Mouse (Mus musculus) testis, postnatal 14 days (tissue): Measurements from ENCODE around the gene Ehd4.

ENCODE experiments used
- DNase-seq: peaks from one replicate; pipeline ENCODE4 v3.0.0; 2021; ENCODE audit warnings: low spot score

Ehd4 gene

GRCm38 (mm10) chr2:120069466-120069990 lies 84.9 kb downstream of the Ehd4 start:
- no peak for DNase-seq

DNA sequence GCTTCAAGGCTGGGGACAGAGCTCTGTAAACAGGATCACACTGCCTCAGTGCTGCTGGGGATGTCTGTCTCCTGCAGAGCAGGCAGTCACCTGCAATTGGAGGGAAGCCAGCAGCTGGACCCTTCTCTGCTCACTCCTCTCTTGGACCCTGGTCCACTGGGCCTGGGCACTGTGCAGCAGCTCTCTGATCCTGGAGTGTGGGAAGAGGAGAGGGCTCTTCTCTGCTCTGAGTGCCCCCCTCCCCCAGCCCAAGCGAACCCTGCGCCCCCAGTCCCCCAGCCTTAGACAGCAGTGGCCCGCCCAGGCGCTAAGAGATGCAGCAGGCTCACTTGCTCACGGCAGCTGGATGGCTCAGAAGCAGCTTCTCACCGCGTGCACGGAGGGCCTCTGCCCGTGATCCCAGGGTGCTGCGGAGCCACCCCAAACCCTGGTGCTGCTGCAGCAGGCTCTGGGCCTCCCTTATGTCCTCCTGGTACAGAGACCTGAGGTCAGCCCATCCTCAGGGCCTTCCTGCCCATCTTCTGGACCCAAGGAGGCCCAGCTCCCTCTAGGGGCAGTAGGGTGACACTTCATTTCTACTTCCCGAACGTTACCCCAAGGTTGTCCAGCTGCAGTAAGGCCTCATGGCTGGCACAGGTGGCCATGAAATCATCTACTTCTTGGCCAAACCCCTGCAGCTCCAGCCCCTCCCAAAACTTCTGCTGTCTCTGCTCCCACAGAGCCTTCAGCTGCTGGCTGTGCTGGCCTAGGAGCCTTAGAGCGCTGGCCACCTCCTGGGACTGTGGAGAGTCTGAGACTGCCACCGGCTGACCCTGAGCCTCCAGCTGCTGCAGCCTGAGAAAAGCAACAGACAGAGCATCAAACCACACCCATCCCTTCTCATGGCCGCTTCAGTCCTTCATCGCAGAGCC lies 85.6 kb downstream of the Ehd4 start:
- no peak for DNase-seq

- DNase-seq: peak; percentile 84
These were observed 88.2 kb downstream of the Ehd4 start for GRCm38 (mm10) chr2:120066224-120066623.

- no peak for DNase-seq
These were observed 89.2 kb downstream of the Ehd4 start for GRCm38 (mm10) chr2:120065243-120065642.

GRCm38 (mm10) chr2:120064639-120065038 lies 89.8 kb downstream of the Ehd4 start:
- DNase-seq: no peak

DNA sequence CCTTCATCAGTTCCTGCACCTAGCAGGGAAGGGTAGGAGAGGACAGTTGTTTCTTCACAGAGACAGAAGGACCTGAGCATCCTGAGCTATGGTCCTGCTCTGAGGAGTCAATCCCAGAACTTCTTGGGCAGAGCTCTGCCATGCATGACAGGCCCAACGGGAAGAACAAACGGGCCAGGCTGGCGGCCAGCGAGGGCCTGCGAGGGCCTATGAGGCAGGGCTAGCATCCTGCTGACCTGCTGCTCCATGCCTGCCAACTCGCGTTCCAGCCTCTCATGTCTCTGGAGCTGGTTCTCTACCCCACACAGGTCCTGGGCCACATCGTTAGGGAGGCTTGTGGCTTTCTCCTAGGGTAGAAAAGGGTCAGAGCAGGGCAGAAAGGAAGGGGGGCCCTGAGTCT lies 92.2 kb downstream of the Ehd4 start:
- no peak for DNase-seq

DNA sequence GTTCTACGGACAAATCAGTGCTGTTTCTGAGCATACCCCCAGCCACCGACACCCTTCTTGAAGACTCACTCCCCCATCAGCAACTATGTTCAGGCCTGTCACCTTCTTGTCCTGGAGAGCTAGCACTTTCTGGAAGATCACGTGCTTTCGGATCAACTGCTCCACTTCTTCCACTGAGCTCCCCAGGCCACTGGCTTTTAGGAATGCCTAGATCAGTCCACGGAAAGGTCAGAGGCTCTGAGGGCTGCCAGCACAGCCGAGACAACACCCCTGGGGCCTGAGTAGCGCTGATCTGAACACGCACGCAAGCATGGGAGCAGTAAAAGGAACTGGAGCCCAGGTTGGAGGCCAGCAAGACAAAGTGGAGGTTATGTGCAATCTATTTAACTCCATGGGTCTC lies 93.8 kb downstream of the Ehd4 start:
- no peak for DNase-seq

DNA sequence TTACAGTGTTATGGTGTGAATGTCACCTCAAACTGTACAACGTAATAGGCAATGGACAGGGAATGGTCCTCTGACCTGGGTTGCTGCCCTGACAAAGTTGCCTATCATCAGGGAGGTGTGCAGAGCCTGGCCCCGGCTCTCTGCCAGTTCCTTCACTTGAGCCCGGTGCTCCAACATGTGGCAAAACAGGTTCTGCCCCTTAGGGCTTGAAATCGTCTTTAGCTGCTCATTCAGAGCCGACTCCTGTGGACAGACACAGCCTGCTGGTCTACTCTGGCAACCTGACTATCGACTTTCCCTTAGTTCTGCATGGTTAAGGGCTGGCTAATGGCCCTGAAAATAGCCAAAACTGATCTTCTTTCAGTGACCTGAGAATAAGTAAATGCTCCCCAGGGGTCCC lies 94.2 kb downstream of the Ehd4 start:
- DNase-seq: no peak

- DNase-seq: no peak
These were observed 94.9 kb downstream of the Ehd4 start for GRCm38 (mm10) chr2:120059466-120059865.

- DNase-seq: no peak
These were observed 95.6 kb downstream of the Ehd4 start for GRCm38 (mm10) chr2:120058818-120059217.

DNA sequence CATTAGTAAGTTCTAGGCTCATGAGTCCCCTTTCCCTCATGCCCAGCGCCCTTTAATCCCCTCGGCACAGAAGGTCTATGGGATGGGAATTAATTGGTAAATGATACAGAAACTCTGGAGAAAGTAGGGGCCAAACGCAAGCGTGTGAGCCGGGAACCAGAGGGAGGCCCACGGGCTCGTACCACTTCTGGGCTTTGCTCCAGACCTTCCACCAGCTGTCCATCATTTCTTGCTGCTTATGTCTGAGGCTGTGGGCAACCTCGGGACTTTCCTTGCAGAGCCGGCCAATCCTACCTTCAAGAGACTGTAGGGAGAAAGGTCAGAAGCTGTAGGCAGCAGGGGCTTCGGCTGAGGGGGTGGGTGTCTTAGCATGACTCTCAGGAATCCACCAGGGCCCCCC lies 98.5 kb downstream of the Ehd4 start:
- DNase-seq: no peak

GRCm38 (mm10) chr2:120054771-120055552 lies 99.4 kb downstream of the Ehd4 start:
- peak; percentile 85 for DNase-seq

GRCm38 (mm10) chr2:120051405-120051804 lies 103.0 kb downstream of the Ehd4 start:
- no peak for DNase-seq

DNA sequence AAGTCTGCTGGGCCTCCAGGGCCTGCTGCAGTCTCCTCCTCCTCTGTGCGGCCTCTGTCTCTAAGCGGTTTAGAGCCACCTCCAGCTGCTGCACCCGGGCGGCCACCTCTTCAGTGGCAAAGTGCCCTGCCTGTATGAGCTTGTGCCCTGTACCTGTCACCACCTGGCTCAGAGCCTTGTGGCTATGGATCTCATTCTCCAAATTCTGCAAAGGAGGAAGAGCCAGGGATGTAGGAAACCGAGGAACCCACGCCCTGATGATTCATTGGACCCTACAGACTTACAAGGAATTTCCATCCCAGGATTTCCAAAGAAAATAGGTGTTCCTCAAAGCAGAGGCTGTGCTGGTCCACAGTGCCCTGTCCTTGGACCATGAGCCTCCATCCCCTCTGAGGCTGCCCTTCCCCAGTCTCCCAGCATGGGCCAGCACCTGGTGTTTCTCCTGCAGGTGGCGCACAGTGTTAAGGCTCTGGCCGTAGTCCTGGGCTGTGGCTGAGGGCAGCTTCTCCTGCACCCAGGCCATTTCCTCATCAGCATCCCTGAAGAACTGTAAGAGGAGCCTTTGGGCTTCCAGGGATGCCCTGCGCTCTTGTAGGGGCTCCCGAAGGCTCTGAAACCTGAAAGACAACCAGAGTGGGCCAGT lies 104.7 kb downstream of the Ehd4 start:
- DNase-seq: no peak

DNA sequence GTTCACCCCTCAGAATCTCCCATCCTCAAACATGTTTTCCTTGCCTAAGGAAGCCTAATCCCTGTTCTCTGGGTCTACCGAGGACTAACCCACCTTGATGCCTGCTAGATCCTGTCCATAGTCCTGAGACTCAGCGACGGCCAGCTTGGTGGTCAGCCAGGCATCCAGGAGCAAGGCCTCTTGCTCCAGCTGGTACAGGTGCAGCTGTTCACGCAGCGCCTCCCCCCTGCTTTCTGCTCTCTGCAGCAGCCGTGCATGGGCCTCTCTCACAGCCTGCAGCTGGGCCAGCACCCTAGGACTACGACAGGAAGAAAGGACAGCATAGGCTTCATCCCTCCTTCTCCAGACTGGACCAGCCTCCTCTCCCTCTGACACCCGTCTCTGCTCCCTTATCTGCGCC lies 106.2 kb downstream of the Ehd4 start:
- DNase-seq: no peak

- no peak for DNase-seq
These were observed 107.7 kb downstream of the Ehd4 start for GRCm38 (mm10) chr2:120046486-120047310.

DNA sequence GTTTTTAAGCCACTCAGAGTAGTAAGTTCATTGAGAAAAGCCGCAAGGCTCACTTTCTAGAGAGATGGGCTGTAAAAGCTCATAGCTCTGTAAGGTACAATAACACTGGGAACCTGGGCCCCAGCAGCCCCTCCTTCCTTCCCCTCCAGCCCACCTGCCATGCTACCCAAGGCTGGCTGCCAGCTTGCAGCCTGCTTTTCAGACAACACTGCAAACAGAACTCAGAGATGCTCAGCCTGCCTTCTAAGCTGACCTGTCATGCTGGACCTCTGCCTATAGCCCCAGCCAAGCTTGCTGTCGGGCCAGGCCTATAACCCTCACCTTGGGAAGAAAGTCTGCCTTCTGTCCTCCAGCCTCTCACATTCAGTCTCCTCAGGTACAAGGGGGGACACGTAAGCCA lies 109.7 kb downstream of the Ehd4 start:
- DNase-seq: no peak

DNA sequence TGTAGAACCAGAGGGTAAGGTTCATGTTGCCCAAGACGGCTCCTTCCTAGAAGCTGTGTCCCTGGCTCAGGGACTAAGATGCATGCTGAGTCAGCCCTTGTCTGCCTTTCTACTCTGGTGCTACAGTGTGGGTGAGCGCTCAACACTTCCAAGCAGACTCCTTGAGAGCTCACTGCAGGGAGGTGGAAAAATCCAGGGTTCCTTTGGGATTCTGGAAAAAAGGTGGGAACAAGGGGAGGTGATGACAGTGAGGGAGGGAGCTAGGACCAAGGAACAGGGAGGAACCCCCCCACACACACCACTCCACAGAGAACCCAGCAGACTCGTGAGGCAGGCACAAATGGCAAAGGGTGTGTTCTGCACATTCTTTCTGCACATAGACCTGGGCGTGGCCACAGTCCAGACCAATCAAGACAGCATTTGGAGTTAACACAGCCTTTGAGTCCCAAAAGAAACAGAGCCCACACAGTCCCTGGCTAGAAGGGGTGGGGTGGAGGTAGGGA lies 110.3 kb downstream of the Ehd4 start:
- DNase-seq: no peak

- DNase-seq: no peak
These were observed 113.4 kb downstream of the Ehd4 start for GRCm38 (mm10) chr2:120040991-120041390.
